Mouse (Mus musculus) adrenal gland, adult 18-20 months (tissue): ENCODE results near the gene Gchfr. TPM values are rescaled to one million over a fixed set of nuclear protein-coding genes. Genes with fewer than 3 reads are reported as not detected.

Experiments
- total RNA-seq, 2 experiments: library from RNA; stranded (reverse); gene quantifications; 1 replicate in 1 of 2; 2 replicates in 1 of 2; pipeline ENCODE4 v1.2.3; 2021

The Gchfr gene
- total RNA-seq, 2 experiments from 2014 or later: 24.3 to 26.0 TPM

Other genes with a start within 250 kb of the Gchfr start
- gene Chst14, start 241.3 kb upstream of the Gchfr start, total RNA-seq: 1 to 10 TPM; 7.3 to 9.0 TPM
- 10 to 100 TPM; 16.5 TPM for gene Ccdc32, start 138.4 kb upstream of the Gchfr start, total RNA-seq
- 1 to 10 TPM; 4.4 to 5.9 TPM for gene Rpusd2, start 133.0 kb upstream of the Gchfr start, total RNA-seq
- gene Knl1, start 120.7 kb upstream of the Gchfr start, total RNA-seq: under 1 TPM; 0.33 to 0.45 TPM
- gene Rad51, start 55.0 kb upstream of the Gchfr start, total RNA-seq: under 1 TPM; 0.70 to 0.74 TPM
- 100 to 1,000 TPM in 1 of 2 experiments, 10 to 100 TPM in 1; 72.4 to 101 TPM for gene Rmdn3, start 10.7 kb upstream of the Gchfr start, total RNA-seq
- gene Gm14137, start 6.7 kb downstream of the Gchfr start, total RNA-seq: under 1 TPM in 1 of 2 experiments, not detected in 1; 0.13 TPM
- gene Zfyve19, start 40.8 kb downstream of the Gchfr start, total RNA-seq: 10 to 100 TPM; 32.0 to 32.4 TPM
- gene Dnajc17, start 41.0 kb downstream of the Gchfr start, total RNA-seq: 10 to 100 TPM; 12.5 to 13.1 TPM
- not detected for gene Ppp1r14d, start 62.1 kb downstream of the Gchfr start, total RNA-seq
- gene Spint1, start 69.6 kb downstream of the Gchfr start, total RNA-seq: 1 to 10 TPM; 1.6 to 2.1 TPM
- gene Rhov, start 103.5 kb downstream of the Gchfr start, total RNA-seq: under 1 TPM; 0.17 to 0.74 TPM
- gene Vps18, start 121.0 kb downstream of the Gchfr start, total RNA-seq: 10 to 100 TPM; 24.0 TPM
- gene Dll4, start 158.0 kb downstream of the Gchfr start, total RNA-seq: 10 to 100 TPM in 1 of 2 experiments, 1 to 10 TPM in 1; 9.7 to 10.5 TPM
- gene Chac1, start 183.5 kb downstream of the Gchfr start, total RNA-seq: 10 to 100 TPM in 1 of 2 experiments, 1 to 10 TPM in 1; 3.7 to 13.2 TPM